Mouse (Mus musculus): ENCODE measurements at regions not wholly inside any gene's neighbourhood (a gene's known extent, or its start where the extent isn't known, plus 50 kb on each side); places are given as distances from the start of the nearest gene placed in this dataset.
A peak's percentile ranks its signal among the peaks of the same experiment; 100 is the strongest.

GRCm38 (mm10) chr8:88877921-88878320 lies 166.0 kb downstream of the Sall1 start:
- WGBS = 77% methylated on average over 10 of the region's 10 CpGs
- no peaks in the 10 kb centered on the region for H3K9me3 ChIP-seq (replicated peaks)

GRCm38 (mm10) chr8:88862846-88863455 lies 166.1 kb downstream of the Cyld start:
- no peak for DNase-seq (ENCODE audit: low spot score)
- 94% methylated on average over 10 of the region's 10 CpGs for WGBS
- Histone ChIP-seq H3K4me3 (no peak overlapping the region), H3K4me1 (no peaks in the 10 kb centered on the region), H3K9me3 (replicated peaks) (no peaks in the 10 kb centered on the region), H3K27ac (no peak overlapping the region), H3K27me3 (ENCODE audit: low read depth, poor library complexity, severe bottlenecking) (peaks cover 9% of the 10 kb centered on the region), H3K36me3 (no peaks in the 10 kb centered on the region)

More at GRCm38 (mm10) chr8:88877921-88878320, 166.0 kb downstream of the Sall1 start:
- no peak overlapping the region for H3K27ac ChIP-seq
- H3K4me3 ChIP-seq = no peak overlapping the region
- peaks cover 7% of the 10 kb centered on the region; the same call in 1 of the 2 replicates for H3K27me3 ChIP-seq (ENCODE audit: low read depth, poor library complexity, severe bottlenecking)
- DNase-seq (ENCODE audit: low spot score) = no peak
- no peaks in the 10 kb centered on the region for H3K36me3 ChIP-seq
- H3K4me1 ChIP-seq = no peaks in the 10 kb centered on the region

DNA sequence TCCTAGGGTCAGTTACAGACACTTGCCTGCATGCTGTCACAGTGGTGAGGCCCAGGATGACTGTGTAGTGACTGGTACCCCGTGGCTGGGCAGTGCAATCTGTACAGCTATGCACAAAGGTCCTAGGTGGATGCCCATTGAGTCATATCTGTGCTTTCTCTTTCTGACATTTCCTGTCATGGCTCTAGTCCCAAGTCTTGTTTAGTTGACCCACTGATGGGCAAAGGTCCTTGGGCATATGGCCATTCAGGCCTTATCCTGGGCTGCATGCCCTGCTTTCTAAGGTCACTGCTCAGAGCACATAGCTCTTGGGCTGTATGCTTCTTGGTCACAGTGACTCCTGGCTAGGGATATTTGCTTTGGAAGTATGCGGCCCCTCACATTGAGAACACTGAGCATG lies 160.4 kb downstream of the Cyld start:
- no peak for DNase-seq (ENCODE audit: low spot score)
- WGBS = 84% methylated on average over 2 of the region's 2 CpGs
- H3K27me3 ChIP-seq (ENCODE audit: low read depth, poor library complexity, severe bottlenecking) = peaks cover 16% of the 10 kb centered on the region

DNA sequence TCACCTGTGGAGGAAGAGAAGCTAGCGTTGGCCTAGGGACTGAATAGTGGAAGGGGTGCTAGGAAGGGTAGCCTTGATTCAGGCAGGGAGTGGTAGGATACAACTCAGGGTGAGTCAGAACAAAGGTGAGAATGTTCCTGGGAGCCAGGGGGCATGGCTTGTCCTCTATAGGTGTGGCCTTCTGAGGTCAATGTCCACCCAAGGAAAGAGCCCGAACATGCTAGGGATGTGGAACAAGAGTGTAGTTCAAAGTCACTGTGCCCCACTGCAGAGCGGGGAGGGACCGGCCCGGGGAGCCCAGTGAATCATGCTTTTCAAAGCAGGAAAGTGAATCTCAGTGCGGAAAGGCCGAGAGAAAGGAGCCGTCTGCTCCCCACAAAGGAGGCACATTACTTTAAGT lies 156.4 kb downstream of the Cyld start:
- Histone ChIP-seq H3K4me1 (peaks cover 5% of the 10 kb centered on the region; the same call in 1 of the 2 replicates), H3K27ac (no peak overlapping the region), H3K36me3 (no peaks in the 10 kb centered on the region), H3K27me3 (ENCODE audit: low read depth, poor library complexity, severe bottlenecking) (peaks cover 12% of the 10 kb centered on the region), H3K9me3 (replicated peaks) (no peaks in the 10 kb centered on the region), H3K4me3 (no peak overlapping the region)
- 94% methylated on average over 8 of the region's 8 CpGs for WGBS
- no peak for DNase-seq (ENCODE audit: low spot score)

More for the DNA sequence above, 160.4 kb downstream of the Cyld start:
- peaks cover 5% of the 10 kb centered on the region; the same call in 1 of the 2 replicates for H3K4me1 ChIP-seq
- H3K9me3 ChIP-seq (replicated peaks) = no peaks in the 10 kb centered on the region
- no peaks in the 10 kb centered on the region for H3K36me3 ChIP-seq
- no peak overlapping the region for H3K4me3 ChIP-seq
- H3K27ac ChIP-seq = no peak overlapping the region

DNA sequence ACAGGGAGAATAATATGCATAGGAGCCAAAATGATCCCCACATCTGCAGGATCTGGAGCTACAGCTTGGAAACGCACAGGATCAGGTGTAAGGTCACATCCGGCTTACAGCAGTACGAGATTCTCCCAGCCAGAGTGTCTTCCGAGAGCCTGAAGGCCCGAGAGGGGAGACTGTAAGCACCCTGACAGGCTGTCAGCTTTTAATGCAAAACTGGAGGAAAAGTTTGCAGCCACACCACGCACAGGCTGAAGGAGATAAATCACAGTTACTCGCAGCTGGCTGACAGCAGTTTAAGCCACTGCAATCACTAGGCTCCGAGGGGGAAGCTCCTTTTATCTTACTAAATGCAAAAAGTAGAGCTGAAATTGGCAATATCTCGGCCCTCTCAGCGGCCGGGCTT lies 149.1 kb downstream of the Cyld start:
- H3K4me1 ChIP-seq = peaks cover 7% of the 10 kb centered on the region
- WGBS = 35% methylated on average over 11 of the region's 11 CpGs
- no peak overlapping the region for H3K27ac ChIP-seq
- DNase-seq (ENCODE audit: low spot score) = no peak
- H3K36me3 ChIP-seq = no peaks in the 10 kb centered on the region
- no peaks in the 10 kb centered on the region for H3K9me3 ChIP-seq (replicated peaks)
- H3K4me3 ChIP-seq = no peak overlapping the region
- 0 out of 2 replicates have a peak, but pooled peaks cover 4% of the 10 kb centered on the region for H3K27me3 ChIP-seq (ENCODE audit: low read depth, poor library complexity, severe bottlenecking)

DNA sequence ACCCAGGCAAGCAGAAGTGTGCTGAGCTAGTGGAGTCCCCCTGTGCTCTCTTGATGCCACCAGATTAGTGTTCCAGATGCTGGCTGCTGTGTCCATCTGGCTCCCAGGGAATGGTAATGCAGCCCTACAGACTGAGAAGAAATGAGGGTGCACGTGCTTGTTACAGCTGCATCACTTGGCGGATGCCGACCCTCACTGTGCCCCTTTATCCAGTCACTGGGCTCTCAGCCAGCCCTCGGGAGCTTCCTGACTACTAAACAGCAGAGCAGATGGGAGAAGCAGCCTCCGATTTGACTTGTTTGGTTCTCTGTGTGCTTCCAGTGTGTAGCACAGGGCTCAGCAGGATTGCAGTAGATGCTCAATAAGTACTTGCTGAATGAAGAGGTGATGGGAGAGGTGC lies 147.5 kb downstream of the Cyld start:
- H3K4me1 ChIP-seq = peaks cover 7% of the 10 kb centered on the region
- no peaks in the 10 kb centered on the region for H3K9me3 ChIP-seq (replicated peaks)
- WGBS = 86% methylated on average over 5 of the region's 5 CpGs
- no peak overlapping the region for H3K4me3 ChIP-seq
- DNase-seq (ENCODE audit: low spot score) = no peak
- H3K36me3 ChIP-seq = no peaks in the 10 kb centered on the region
- H3K27me3 ChIP-seq (ENCODE audit: low read depth, poor library complexity, severe bottlenecking) = 0 out of 2 replicates have a peak, but pooled peaks cover 4% of the 10 kb centered on the region
- no peak overlapping the region for H3K27ac ChIP-seq

- Histone ChIP-seq H3K9me3 (replicated peaks) (no peaks in the 10 kb centered on the region), H3K27me3 (ENCODE audit: low read depth, poor library complexity, severe bottlenecking) (0 out of 2 replicates have a peak, but pooled peaks cover 4% of the 10 kb centered on the region), H3K4me1 (peaks cover 7% of the 10 kb centered on the region), H3K4me3 (no peak overlapping the region), H3K36me3 (no peaks in the 10 kb centered on the region), H3K27ac (no peak overlapping the region)
- 90% methylated on average over 7 of the region's 7 CpGs for WGBS
- no peak for DNase-seq (ENCODE audit: low spot score)
Observed at GRCm38 (mm10) chr8:88842451-88842850, 145.6 kb downstream of the Cyld start.

GRCm38 (mm10) chr8:88840096-88840495 lies 143.3 kb downstream of the Cyld start:
- 76% methylated on average over 5 of the region's 5 CpGs for WGBS

DNA sequence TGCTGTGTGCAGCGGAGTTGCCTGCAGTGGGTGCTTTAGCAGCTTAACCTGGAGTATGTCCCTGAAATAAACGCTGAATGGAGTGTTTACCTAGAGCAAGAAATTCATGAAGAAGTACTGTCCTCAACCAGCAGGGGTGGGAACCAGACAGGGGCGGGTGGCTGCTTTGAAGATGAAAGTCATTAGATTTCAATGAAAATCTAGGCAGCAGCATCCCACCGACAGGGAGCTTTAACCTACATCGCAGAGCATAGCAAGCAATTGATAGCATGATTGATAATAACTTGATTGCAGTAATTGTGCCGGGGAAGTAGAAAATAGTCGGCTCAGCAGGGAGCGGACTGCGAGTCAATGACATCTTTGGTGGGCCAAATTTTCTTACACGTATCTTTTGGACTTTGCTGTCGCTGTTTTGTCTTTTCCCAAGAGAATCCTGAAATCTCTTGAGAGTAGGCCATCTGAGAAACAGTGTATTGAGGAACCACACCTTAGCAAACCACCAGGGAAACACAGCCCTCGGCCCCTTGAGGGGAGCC lies 139.0 kb downstream of the Cyld start:
- H3K27me3 ChIP-seq (ENCODE audit: low read depth, poor library complexity, severe bottlenecking) = no peaks in the 10 kb centered on the region
- no peak for DNase-seq (ENCODE audit: low spot score)
- H3K4me1 ChIP-seq = peaks cover 13% of the 10 kb centered on the region
- WGBS = 67% methylated on average over 12 of the region's 12 CpGs
- no peak overlapping the region for H3K4me3 ChIP-seq
- 0 out of 2 replicates have a peak overlapping the region, but pooled peaks have one; percentile 19 for H3K27ac ChIP-seq
- no peaks in the 10 kb centered on the region for H3K9me3 ChIP-seq (replicated peaks)
- no peaks in the 10 kb centered on the region for H3K36me3 ChIP-seq

More at GRCm38 (mm10) chr8:88840096-88840495, 143.3 kb downstream of the Cyld start:
- no peak for DNase-seq (ENCODE audit: low spot score)
- no peaks in the 10 kb centered on the region for H3K9me3 ChIP-seq (replicated peaks)
- no peak overlapping the region for H3K4me3 ChIP-seq
- no peak overlapping the region for H3K27ac ChIP-seq
- H3K4me1 ChIP-seq = peaks cover 8% of the 10 kb centered on the region
- H3K27me3 ChIP-seq (ENCODE audit: low read depth, poor library complexity, severe bottlenecking) = 0 out of 2 replicates have a peak, but pooled peaks cover 4% of the 10 kb centered on the region
- H3K36me3 ChIP-seq = no peaks in the 10 kb centered on the region

- no peaks in the 10 kb centered on the region for H3K36me3 ChIP-seq
- WGBS = 62% methylated on average over 5 of the region's 5 CpGs
- H3K9me3 ChIP-seq (replicated peaks) = no peaks in the 10 kb centered on the region
- no peak overlapping the region for H3K27ac ChIP-seq
- no peaks in the 10 kb centered on the region for H3K4me1 ChIP-seq
- no peaks in the 10 kb centered on the region for H3K27me3 ChIP-seq (ENCODE audit: low read depth, poor library complexity, severe bottlenecking)
- no peak overlapping the region for H3K4me3 ChIP-seq
- no peak for DNase-seq (ENCODE audit: low spot score)
Observed at GRCm38 (mm10) chr8:88825816-88826215, 129.0 kb downstream of the Cyld start.

DNA sequence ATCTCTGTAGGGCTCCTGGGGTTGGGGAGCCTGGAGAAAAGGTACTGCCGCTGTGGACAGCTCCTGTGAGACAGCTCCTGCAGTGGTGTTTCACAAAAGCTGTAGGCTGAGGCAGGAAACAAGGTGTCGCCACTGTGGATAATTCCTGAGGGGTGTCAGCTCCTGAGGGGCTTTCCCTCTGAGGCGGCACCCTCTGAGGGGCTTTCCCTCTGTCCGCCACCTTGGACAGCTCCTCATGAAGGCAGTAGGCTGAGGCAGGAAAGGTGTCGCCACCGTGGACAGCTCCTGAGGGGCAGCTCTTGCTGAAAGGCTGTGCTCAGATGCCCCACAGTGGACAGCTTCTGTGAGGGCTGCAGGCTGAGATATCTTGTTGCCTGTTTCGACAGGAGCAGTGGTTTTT lies 127.1 kb downstream of the Cyld start:
- Histone ChIP-seq H3K36me3 (no peaks in the 10 kb centered on the region), H3K27ac (no peak overlapping the region), H3K4me1 (no peaks in the 10 kb centered on the region), H3K27me3 (ENCODE audit: low read depth, poor library complexity, severe bottlenecking) (no peaks in the 10 kb centered on the region), H3K9me3 (replicated peaks) (no peaks in the 10 kb centered on the region), H3K4me3 (no peak overlapping the region)
- WGBS = 88% methylated on average over 7 of the region's 7 CpGs
- no peak for DNase-seq (ENCODE audit: low spot score)

- WGBS = 86% methylated on average over 5 of the region's 5 CpGs
- Histone ChIP-seq H3K4me3 (no peak overlapping the region), H3K36me3 (no peaks in the 10 kb centered on the region), H3K9me3 (replicated peaks) (no peaks in the 10 kb centered on the region), H3K27me3 (ENCODE audit: low read depth, poor library complexity, severe bottlenecking) (peaks cover 10% of the 10 kb centered on the region; the same call in 1 of the 2 replicates), H3K4me1 (no peaks in the 10 kb centered on the region), H3K27ac (no peak overlapping the region)
- no peak for DNase-seq (ENCODE audit: low spot score)
Observed at GRCm38 (mm10) chr8:88820275-88820850, 123.5 kb downstream of the Cyld start.

DNA sequence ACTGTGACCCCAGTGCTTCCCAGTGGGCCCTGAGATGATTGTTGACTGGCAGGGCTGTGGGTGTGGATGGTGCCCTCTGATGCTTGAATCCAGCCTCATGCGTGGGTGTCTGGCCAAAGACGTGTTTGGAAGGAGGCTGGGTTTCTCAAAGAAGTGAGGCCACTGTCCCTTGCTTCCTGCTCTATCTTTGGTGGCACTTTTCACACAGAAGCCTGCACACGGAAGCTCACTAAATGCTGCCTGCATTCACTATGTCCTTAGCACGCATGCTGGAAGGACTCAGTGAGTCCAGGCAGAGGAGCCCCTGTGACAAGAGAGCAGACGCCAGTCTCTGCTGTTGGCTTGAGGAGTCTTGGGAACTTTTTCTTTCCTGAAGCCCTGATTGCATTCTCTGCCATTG lies 119.6 kb downstream of the Cyld start:
- Histone ChIP-seq H3K36me3 (no peaks in the 10 kb centered on the region), H3K27me3 (ENCODE audit: low read depth, poor library complexity, severe bottlenecking) (peaks cover 20% of the 10 kb centered on the region; the same call in 1 of the 2 replicates), H3K4me1 (peaks cover 9% of the 10 kb centered on the region), H3K9me3 (replicated peaks) (no peaks in the 10 kb centered on the region), H3K27ac (no peak overlapping the region), H3K4me3 (no peak overlapping the region)
- DNase-seq (ENCODE audit: low spot score) = no peak
- WGBS = 80% methylated on average over 5 of the region's 5 CpGs
